Mouse (Mus musculus) Patski (cell line): ENCODE measurements at regions not wholly inside any gene's neighbourhood (a gene's known extent, or its start where the extent isn't known, plus 50 kb on each side); places are given as distances from the start of the nearest gene placed in this dataset.

Experiments
- ATAC-seq: fragments of 100-300 bp; one replicate; pipeline ENCODE4 v1.8.0; 2021
- CTCF ChIA-PET: fragments of 350-600 bp; sonication (Branson Sonifier 250); formaldehyde crosslinking; loops from one replicate; lab custom pipeline; 2022; ENCODE audit warnings: inconsistent platforms; lab: Charles Lee
- POLR2A ChIA-PET: fragments of 350-600 bp; sonication (Branson Sonifier 250); formaldehyde crosslinking; loops from one replicate; lab custom pipeline; 2022; ENCODE audit warnings: antibody characterized with exemption, inconsistent platforms; lab: Charles Lee
- DNase-seq: peaks from one replicate; pipeline ENCODE4 v3.0.0-alpha.2; 2011; ENCODE audit warnings: low read depth, low spot score
- H3K27me3 ChIP-seq: fragments of 371-371 bp; one replicate; pipeline ENCODE4 v1.5.1; 2021
- CTCF ChIP-seq: fragments of 100-300 bp; IDR thresholded peaks from one replicate; pipeline ENCODE4 v1.5.1; 2021
- in situ Hi-C: fragments of 300-500 bp; cut with MboI; formaldehyde crosslinking; loops from 3 replicates; pipeline ENCODE4 v1.11.1; 2018; ENCODE audit warnings: low pct_unique_long_range_greater_than_20kb, mixed read lengths

GRCm38 (mm10) chr13:84565644-84566532 is 343.8 kb downstream of the Tmem161b start:
- DNase-seq (no peak), ATAC-seq (no peak)
- CTCF ChIA-PET, result no interaction called here
- no peak for TF ChIP-seq CTCF
- no peaks in the 10 kb centered on the region for H3K27me3 ChIP-seq
- in situ Hi-C loops, result no loop called here
- POLR2A ChIA-PET, result no interaction called here

- DNase-seq, result no peak
- no peaks in the 10 kb centered on the region for H3K27me3 ChIP-seq
- ChIA-PET POLR2A (no interaction called here), CTCF (no interaction called here)
- in situ Hi-C loops, result no loop called here
- ATAC-seq, result no peak
- no peak for TF ChIP-seq CTCF
These were observed 344.4 kb downstream of the Tmem161b start for GRCm38 (mm10) chr13:84566533-84566832.

- POLR2A ChIA-PET, result no interaction called here
- ATAC-seq (no peak), DNase-seq (no peak)
- no peaks in the 10 kb centered on the region for H3K27me3 ChIP-seq
- CTCF ChIA-PET, result interaction anchor here (0.7 to 1.2 kb wide), 2 partner anchors 10 to 75 kb away, joined by 3 to 5 read pairs; no protein-coding TSS in a partner anchor
- in situ Hi-C loops, result no loop called here
- TF ChIP-seq CTCF, result no peak
These were observed 347.3 kb downstream of the Tmem161b start for GRCm38 (mm10) chr13:84569371-84569770.

GRCm38 (mm10) chr13:84570206-84570605 is 348.1 kb downstream of the Tmem161b start:
- ChIA-PET POLR2A (no interaction called here), CTCF (no interaction called here)
- no peak for TF ChIP-seq CTCF
- in situ Hi-C loops, result no loop called here
- no peaks in the 10 kb centered on the region for H3K27me3 ChIP-seq
- no peak for ATAC-seq
- DNase-seq, result no peak

- ATAC-seq (no peak), DNase-seq (no peak)
- TF ChIP-seq CTCF, result no peak
- H3K27me3 ChIP-seq, result no peaks in the 10 kb centered on the region
- POLR2A ChIA-PET, result no interaction called here
- CTCF ChIA-PET, result no interaction called here
- in situ Hi-C loops, result no loop called here
These were observed 349.1 kb downstream of the Tmem161b start for GRCm38 (mm10) chr13:84570984-84571844.

GRCm38 (mm10) chr13:84571845-84572193 is 349.7 kb downstream of the Tmem161b start:
- ATAC-seq, result no peak
- in situ Hi-C loops, result no loop called here
- ChIA-PET CTCF (no interaction called here), POLR2A (no interaction called here)
- TF ChIP-seq CTCF, result no peak
- no peaks in the 10 kb centered on the region for H3K27me3 ChIP-seq
- DNase-seq, result no peak

GRCm38 (mm10) chr13:84572231-84572630 is 350.1 kb downstream of the Tmem161b start:
- POLR2A ChIA-PET, result no interaction called here
- CTCF ChIA-PET, result no interaction called here
- H3K27me3 ChIP-seq, result no peaks in the 10 kb centered on the region
- DNase-seq, result no peak
- no peak for TF ChIP-seq CTCF
- in situ Hi-C loops, result no loop called here
- ATAC-seq, result no peak

- ChIA-PET POLR2A (interaction anchor here (0.6 kb wide), 1 partner anchor 166 kb away, joined by 3 read pairs; no protein-coding TSS in a partner anchor), CTCF (no interaction called here)
- no peaks in the 10 kb centered on the region for H3K27me3 ChIP-seq
- DNase-seq (no peak), ATAC-seq (no peak)
- no peak for TF ChIP-seq CTCF
- in situ Hi-C loops, result no loop called here
These were observed 374.6 kb downstream of the Tmem161b start for GRCm38 (mm10) chr13:84596585-84597142.

GRCm38 (mm10) chr13:84602612-84603011 is 380.5 kb downstream of the Tmem161b start:
- ChIA-PET POLR2A (interaction anchor here (0.6 kb wide), 1 partner anchor 50 kb away, joined by 6 read pairs; no protein-coding TSS in a partner anchor), CTCF (no interaction called here)
- H3K27me3 ChIP-seq, result no peaks in the 10 kb centered on the region
- no peak for DNase-seq
- no peak for ATAC-seq
- TF ChIP-seq CTCF, result no peak
- in situ Hi-C loops, result no loop called here

- ATAC-seq (no peak), DNase-seq (no peak)
- POLR2A ChIA-PET, result no interaction called here
- CTCF ChIA-PET, result no interaction called here
- no peak for TF ChIP-seq CTCF
- H3K27me3 ChIP-seq, result no peaks in the 10 kb centered on the region
- in situ Hi-C loops, result no loop called here
These were observed 390.4 kb downstream of the Tmem161b start for GRCm38 (mm10) chr13:84612497-84612896.
